Mouse (Mus musculus): Measurements from ENCODE around the gene Gm21970. TPM values are rescaled to one million over a fixed set of nuclear protein-coding genes. Genes with fewer than 3 reads are reported as not detected.

Gene Gm21970
- total RNA-seq, 2 experiments from 2014 or later, result not detected

GRCm38 (mm10) chr16:91462644-91463043 is 71.1 kb downstream of the Gm21970 start:
- DNase-seq (ENCODE audit: low spot score), result no peak

DNA sequence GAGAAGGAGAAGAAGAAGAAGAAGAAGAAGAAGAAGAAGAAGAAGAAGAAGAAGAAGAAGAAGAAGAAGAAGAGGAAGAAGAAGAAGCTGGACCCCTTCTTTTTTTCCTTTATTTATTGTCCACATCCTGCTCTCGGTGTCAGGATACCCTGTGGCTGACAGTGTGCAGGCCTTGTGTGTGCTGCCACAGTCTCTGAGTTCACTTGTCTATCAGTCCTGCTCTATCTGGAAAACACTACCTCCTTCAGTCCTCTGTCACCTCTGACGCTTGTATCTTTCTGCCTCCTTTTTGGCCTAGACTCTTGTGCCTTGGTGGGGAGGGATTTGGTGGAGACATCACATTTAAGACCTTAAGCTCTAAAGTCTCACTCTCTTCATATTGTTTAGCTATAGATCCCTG is 71.9 kb downstream of the Gm21970 start:
- no peak for DNase-seq (ENCODE audit: low spot score)

DNA sequence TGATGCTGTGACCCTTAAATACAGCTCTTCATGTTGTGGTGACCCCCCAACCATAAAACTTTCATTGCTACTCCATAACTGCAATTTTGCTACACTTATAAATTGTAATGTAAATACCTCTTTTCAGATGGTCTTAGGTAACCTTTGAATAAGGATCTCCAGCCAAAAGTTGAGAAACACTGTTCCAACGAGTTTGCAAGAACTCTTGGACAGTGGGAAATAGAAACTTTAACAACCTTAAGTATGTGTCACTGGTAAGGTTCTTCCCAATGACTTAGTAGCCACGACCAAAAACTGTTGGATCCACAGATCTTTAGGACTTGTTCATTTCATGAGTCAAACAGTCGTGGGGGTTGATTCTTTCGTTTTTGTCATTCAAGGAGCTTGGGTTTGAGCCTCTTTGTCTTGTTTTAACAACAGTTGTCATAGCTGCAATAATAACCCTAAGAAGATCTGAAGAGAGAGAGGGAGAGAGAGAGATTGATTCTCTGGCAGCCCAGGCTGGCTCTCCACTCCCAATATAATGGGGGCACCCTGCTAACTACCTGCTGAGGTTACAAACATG is 72.4 kb downstream of the Gm21970 start:
- no peak for DNase-seq (ENCODE audit: low spot score)

GRCm38 (mm10) chr16:91464594-91465504 is 73.3 kb downstream of the Gm21970 start:
- peak; percentile 88 for DNase-seq (ENCODE audit: low spot score)

GRCm38 (mm10) chr16:91465505-91466240 is 74.2 kb downstream of the Gm21970 start:
- DNase-seq (ENCODE audit: low spot score), result no peak

GRCm38 (mm10) chr16:91466566-91466965 is 75.0 kb downstream of the Gm21970 start:
- DNase-seq (ENCODE audit: low spot score), result no peak

Other genes starting within 250 kb of the Gm21970 start
- gene Olig2, start 166.3 kb upstream of the Gm21970 start, total RNA-seq (2021), result not detected
- not detected for gene Olig1, start 121.9 kb upstream of the Gm21970 start, total RNA-seq (2021)
- 1 to 10 TPM; 4.7 to 6.0 TPM for gene Ifnar2, start 18.9 kb upstream of the Gm21970 start, total RNA-seq (2021)
- 1 to 10 TPM; 4.2 to 6.6 TPM for gene Il10rb, start 14.4 kb downstream of the Gm21970 start, total RNA-seq (2021)
- 10 to 100 TPM in 1 of 2 experiments, 1 to 10 TPM in 1; 9.8 to 12.2 TPM for gene Ifnar1, start 93.5 kb downstream of the Gm21970 start, total RNA-seq (2021)
- gene Ifngr2, start 155.4 kb downstream of the Gm21970 start, total RNA-seq (2021), result 10 to 100 TPM; 52.7 to 61.5 TPM
- gene Tmem50b, start 206.1 kb downstream of the Gm21970 start, total RNA-seq (2021), result 10 to 100 TPM; 13.1 to 15.1 TPM
- 10 to 100 TPM; 19.8 to 20.5 TPM for gene Dnajc28, start 227.3 kb downstream of the Gm21970 start, total RNA-seq (2021)

Data from gastrocnemius, adult 18-20 months (tissue).